Mouse (Mus musculus): ENCODE results near the gene Flrt2. TPM values are rescaled to one million over a fixed set of nuclear protein-coding genes. Genes with fewer than 3 reads are reported as not detected.
"Not testable (repeated sequence)": the region's sequence is repeated elsewhere in the genome, so short reads cannot be mapped to it uniquely, and the experiment has no call there.

Gene Flrt2
- 23.3 and 25.6 TPM in 2 replicates for polyA plus RNA-seq (2014; fragmentation: Nextera tagmentation; extraction: Ambion mirVana)

DNA sequence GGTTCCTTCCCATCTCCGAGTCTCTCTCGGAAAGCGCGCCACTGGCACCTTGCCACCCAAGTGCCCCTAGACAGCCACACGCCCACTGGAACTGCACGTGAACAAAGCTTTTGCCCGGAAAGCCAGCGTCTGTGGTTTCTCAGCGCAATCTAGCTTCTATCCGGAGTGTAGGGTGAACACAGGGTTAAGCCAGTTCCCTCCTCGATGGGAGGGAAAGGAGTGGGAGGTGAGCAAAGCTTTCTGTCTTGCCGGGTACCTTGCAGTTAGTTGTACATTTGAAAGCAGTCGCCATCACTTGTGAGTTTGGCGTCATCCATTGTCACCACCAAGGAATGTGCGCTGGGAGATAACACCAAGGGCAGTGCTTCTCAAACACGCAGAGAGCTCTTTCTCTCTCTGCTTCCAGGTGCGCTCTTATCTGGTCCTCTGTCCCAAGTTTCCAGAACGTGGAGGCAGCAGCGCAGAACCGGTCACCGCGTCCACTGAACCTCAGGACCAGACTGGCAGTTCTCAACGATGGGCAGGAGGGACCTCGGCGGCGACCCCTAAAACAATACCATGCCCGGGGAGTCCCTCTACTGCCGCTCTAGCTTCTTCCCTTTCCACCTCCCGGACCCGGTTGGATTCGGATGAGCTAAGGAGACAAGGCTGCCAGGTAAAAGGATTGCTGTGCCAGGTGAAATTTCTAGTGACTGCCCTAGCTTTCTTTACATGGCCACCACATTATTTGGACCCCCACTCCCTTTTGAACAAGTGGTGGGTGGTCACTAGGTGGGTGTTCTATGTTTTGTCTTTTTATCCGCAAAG is at the start of gene Flrt2:
Gene Flrt2, plus strand, starts transcription at position 266 of the 807 bp plus-strand sequence.
- Histone ChIP-seq H3K4me1 (ENCODE audit: control insufficient read depth, insufficient read depth, low read length) (peaks cover 2% of the 10 kb centered on the region; the same call in 1 of the 2 replicates), H3K4me3 (ENCODE audit: low read depth, low read length) (peak within 1 kb of the TSS; percentile 82), H3K27me3 (ENCODE audit: control insufficient read depth, insufficient read depth, low read length) (no peaks in the 10 kb centered on the region), H3K36me3 (ENCODE audit: control insufficient read depth, insufficient read depth, low read length) (no peaks in the 10 kb centered on the region), H3K9ac (ENCODE audit: low read depth, low read length) (peak within 1 kb of the TSS; percentile 68), H3K27ac (ENCODE audit: low read depth, low read length) (no peak within 1 kb of the TSS), H3K4me2 (peak within 1 kb of the TSS; percentile 77), H3K9me3 (replicated peaks; ENCODE audit: control insufficient read depth, low read length) (no peaks in the 10 kb centered on the region)
- under 1% methylated on average over 32 of the region's 32 CpGs for WGBS (ENCODE audit: insufficient replicate concordance)
- no peak for ATAC-seq (replicated peaks; ENCODE audit: insufficient number of reproducible peaks, low FRiP score, low TSS enrichment)

DNA sequence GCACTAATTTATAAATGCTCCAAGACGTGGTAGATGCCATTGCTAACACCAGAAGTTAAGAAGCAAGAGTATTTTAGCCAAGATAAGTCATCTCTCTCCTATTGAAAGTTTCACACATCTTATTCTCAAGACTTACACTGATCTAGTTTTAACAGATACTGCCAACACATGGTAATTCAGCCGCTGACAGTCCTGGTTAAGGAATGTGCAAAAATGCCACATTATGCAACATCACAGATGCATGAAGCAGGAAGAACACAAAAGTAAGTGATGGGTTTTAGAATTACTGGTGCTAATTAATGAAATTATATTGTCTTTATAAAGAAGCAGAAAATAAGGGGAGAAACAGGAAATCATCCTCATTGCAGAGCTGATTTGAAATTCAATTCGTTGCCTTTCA is 49.8 kb upstream of the Flrt2 start:
- Histone ChIP-seq H3K27me3 (ENCODE audit: control insufficient read depth, insufficient read depth, low read length) (no peaks in the 10 kb centered on the region), H3K4me3 (ENCODE audit: low read depth, low read length) (no peak overlapping the region), H3K27ac (ENCODE audit: low read depth, low read length) (no peak overlapping the region), H3K4me1 (ENCODE audit: control insufficient read depth, insufficient read depth, low read length) (no peaks in the 10 kb centered on the region), H3K9me3 (replicated peaks; ENCODE audit: control insufficient read depth, low read length) (no peaks in the 10 kb centered on the region), H3K4me2 (no peak overlapping the region), H3K36me3 (ENCODE audit: control insufficient read depth, insufficient read depth, low read length) (no peaks in the 10 kb centered on the region), H3K9ac (ENCODE audit: low read depth, low read length) (no peak overlapping the region)
- WGBS (ENCODE audit: insufficient replicate concordance), result 46% methylated on average over 3 of the region's 3 CpGs
- ATAC-seq (replicated peaks; ENCODE audit: insufficient number of reproducible peaks, low FRiP score, low TSS enrichment), result no peak

DNA sequence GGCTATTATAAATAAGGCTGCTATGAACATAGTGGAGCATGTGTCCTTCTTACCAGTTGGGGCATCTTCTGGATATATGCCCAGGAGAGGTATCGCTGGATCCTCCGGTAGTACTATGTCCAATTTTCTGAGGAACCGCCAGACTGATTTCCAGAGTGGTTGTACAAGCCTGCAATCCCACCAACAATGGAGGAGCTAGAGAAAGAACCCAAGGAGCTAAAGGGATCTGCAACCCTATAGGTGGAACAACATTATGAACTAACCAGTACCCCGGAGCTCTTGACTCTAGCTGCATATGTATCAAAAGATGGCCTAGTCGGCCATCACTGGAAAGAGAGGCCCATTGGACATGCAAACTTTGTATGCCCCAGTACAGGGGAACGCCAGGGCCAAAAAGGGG is 44.8 kb upstream of the Flrt2 start:
- not testable (repeated sequence) for H3K9me3 ChIP-seq (replicated peaks; ENCODE audit: control insufficient read depth, low read length); ATAC-seq (replicated peaks; ENCODE audit: insufficient number of reproducible peaks, low FRiP score, low TSS enrichment); H3K9ac ChIP-seq (ENCODE audit: low read depth, low read length); H3K4me2 ChIP-seq; H3K4me1 ChIP-seq (ENCODE audit: control insufficient read depth, insufficient read depth, low read length); H3K27me3 ChIP-seq (ENCODE audit: control insufficient read depth, insufficient read depth, low read length); H3K36me3 ChIP-seq (ENCODE audit: control insufficient read depth, insufficient read depth, low read length); H3K27ac ChIP-seq (ENCODE audit: low read depth, low read length); H3K4me3 ChIP-seq (ENCODE audit: low read depth, low read length)
- WGBS (ENCODE audit: insufficient replicate concordance), result 88% methylated on average over 1 of the region's 6 CpGs

DNA sequence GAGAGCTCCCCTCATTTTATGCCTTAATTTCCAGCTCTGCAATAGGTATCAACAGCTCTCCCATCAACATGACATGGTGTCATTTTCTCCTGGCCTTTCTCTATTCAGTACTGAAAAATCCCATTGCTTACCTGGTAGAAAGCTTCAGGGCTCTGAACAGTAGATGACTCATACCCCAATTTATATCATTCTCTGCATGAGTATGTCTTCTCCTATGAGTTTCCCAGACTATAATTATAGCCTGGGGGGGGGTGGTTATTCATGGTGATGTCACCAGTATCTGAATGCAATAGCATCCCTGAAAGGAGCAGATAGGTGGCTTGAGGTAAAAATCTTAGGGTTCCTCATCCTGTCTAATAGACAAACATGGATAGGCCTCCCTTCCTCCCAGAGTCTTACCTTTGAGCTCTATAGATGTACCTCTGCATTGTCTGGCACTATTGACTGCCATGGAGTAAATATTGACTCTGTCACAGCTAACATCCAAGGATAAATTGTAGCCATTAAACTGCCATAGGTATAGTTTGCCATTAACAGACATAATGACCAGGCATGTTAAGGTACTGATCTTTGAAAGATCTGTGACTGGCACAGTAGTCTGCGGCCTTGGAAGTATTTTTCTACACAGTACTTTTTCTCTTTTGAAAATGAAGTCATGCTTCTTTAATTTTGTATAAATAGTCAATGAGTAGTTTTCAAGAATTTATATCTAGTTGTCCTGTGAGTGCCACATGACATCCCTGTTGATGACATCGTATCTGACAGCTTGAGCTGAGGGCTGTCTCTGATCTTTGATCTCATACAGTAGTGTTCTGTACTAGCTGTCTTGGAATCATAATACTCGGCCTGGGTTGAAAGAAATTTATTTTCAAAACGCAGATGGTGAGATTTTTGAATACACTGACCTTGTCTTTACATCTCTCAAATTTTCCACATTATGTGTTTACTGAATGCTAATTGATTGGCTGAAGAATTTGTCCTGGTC is 39.6 kb upstream of the Flrt2 start:
- Histone ChIP-seq H3K9me3 (replicated peaks; ENCODE audit: control insufficient read depth, low read length) (no peaks in the 10 kb centered on the region), H3K4me2 (no peak overlapping the region), H3K27ac (ENCODE audit: low read depth, low read length) (no peak overlapping the region), H3K27me3 (ENCODE audit: control insufficient read depth, insufficient read depth, low read length) (no peaks in the 10 kb centered on the region), H3K4me1 (ENCODE audit: control insufficient read depth, insufficient read depth, low read length) (no peaks in the 10 kb centered on the region), H3K9ac (ENCODE audit: low read depth, low read length) (no peak overlapping the region), H3K4me3 (ENCODE audit: low read depth, low read length) (no peak overlapping the region), H3K36me3 (ENCODE audit: control insufficient read depth, insufficient read depth, low read length) (no peaks in the 10 kb centered on the region)
- WGBS (ENCODE audit: insufficient replicate concordance), result 67% methylated on average over 4 of the region's 4 CpGs
- ATAC-seq (replicated peaks; ENCODE audit: insufficient number of reproducible peaks, low FRiP score, low TSS enrichment), result no peak

DNA sequence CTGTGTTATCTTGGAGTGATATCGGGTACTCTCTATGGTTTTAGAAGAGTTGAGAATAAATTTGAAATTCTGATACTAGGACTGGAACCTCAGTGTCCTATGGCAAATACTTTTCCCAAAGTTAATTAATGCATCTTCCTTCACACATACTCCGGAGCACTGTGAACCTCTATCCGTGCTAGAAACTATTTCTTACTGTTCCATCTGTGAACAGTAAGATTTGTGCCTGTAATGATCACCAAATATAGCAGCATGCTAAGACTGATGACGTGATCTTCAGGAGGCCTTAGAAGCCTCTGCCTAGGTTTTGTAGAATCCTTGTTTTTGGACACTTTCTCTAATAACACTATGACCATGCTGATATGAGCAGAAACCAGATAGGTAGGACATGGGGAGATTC is 35.4 kb upstream of the Flrt2 start:
- no peaks in the 10 kb centered on the region for H3K36me3 ChIP-seq (ENCODE audit: control insufficient read depth, insufficient read depth, low read length)
- H3K9ac ChIP-seq (ENCODE audit: low read depth, low read length), result no peak overlapping the region
- 80% methylated on average over 4 of the region's 4 CpGs for WGBS (ENCODE audit: insufficient replicate concordance)

DNA sequence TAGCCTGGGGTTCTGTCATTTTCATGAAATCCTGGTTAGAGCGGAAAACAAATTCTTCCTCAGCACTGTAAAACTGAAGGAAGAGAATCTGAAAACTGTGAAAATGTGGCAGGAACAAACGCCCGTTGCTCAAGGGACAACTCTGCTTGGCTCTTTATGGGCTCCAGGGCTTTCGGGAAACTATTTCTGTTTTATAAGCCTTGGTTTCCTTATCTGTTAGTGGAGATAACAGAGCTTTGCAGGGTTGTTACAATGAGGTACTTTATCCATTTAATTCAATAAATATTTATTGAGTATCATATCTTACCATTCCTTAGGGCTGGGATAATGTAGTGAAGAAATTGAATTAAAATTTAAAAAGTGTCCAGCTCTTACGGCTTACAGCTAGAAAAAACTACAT is 24.7 kb upstream of the Flrt2 start:
- H3K4me3 ChIP-seq (ENCODE audit: low read depth, low read length), result no peak overlapping the region
- 61% methylated on average over 5 of the region's 5 CpGs for whole genome bisulfite sequencing (ENCODE audit: insufficient replicate concordance)
- ATAC-seq (replicated peaks; ENCODE audit: insufficient number of reproducible peaks, low FRiP score, low TSS enrichment), result no peak
- H3K27me3 ChIP-seq (ENCODE audit: control insufficient read depth, insufficient read depth, low read length), result no peaks in the 10 kb centered on the region
- H3K36me3 ChIP-seq (ENCODE audit: control insufficient read depth, insufficient read depth, low read length), result no peaks in the 10 kb centered on the region
- no peak overlapping the region for H3K4me2 ChIP-seq
- H3K4me1 ChIP-seq (ENCODE audit: control insufficient read depth, insufficient read depth, low read length), result no peaks in the 10 kb centered on the region
- no peak overlapping the region for H3K9ac ChIP-seq (ENCODE audit: low read depth, low read length)
- H3K9me3 ChIP-seq (replicated peaks; ENCODE audit: control insufficient read depth, low read length), result no peaks in the 10 kb centered on the region
- H3K27ac ChIP-seq (ENCODE audit: low read depth, low read length), result no peak overlapping the region

More for the DNA sequence above, 35.4 kb upstream of the Flrt2 start:
- H3K27me3 ChIP-seq (ENCODE audit: control insufficient read depth, insufficient read depth, low read length), result no peaks in the 10 kb centered on the region
- no peaks in the 10 kb centered on the region for H3K9me3 ChIP-seq (replicated peaks; ENCODE audit: control insufficient read depth, low read length)
- no peak for ATAC-seq (replicated peaks; ENCODE audit: insufficient number of reproducible peaks, low FRiP score, low TSS enrichment)
- no peak overlapping the region for H3K4me2 ChIP-seq
- H3K4me1 ChIP-seq (ENCODE audit: control insufficient read depth, insufficient read depth, low read length), result no peaks in the 10 kb centered on the region
- H3K27ac ChIP-seq (ENCODE audit: low read depth, low read length), result no peak overlapping the region
- no peak overlapping the region for H3K4me3 ChIP-seq (ENCODE audit: low read depth, low read length)

DNA sequence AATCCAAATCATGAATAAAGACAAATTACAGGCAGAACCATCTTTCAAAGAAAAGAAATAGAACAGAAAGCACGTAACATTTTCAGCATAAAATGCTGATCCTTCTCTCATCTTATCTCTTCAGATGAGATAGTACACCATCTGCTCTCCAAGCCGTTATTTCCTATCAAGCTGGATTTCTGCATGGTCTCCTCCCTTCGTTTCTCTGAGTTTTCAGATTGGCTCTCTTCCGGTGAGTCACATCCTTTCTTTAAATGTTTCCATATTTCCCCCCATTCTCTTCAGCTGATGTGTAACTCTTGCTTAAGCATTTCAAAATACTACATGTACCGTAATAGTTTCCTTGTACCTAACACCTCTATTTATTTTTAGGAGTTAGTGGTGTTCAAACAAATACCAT is 16.3 kb upstream of the Flrt2 start:
- Histone ChIP-seq H3K9me3 (replicated peaks; ENCODE audit: control insufficient read depth, low read length) (no peaks in the 10 kb centered on the region), H3K9ac (ENCODE audit: low read depth, low read length) (no peak overlapping the region), H3K27me3 (ENCODE audit: control insufficient read depth, insufficient read depth, low read length) (no peaks in the 10 kb centered on the region), H3K27ac (ENCODE audit: low read depth, low read length) (no peak overlapping the region), H3K4me1 (ENCODE audit: control insufficient read depth, insufficient read depth, low read length) (no peaks in the 10 kb centered on the region), H3K4me3 (ENCODE audit: low read depth, low read length) (no peak overlapping the region), H3K4me2 (no peak overlapping the region), H3K36me3 (ENCODE audit: control insufficient read depth, insufficient read depth, low read length) (no peaks in the 10 kb centered on the region)
- ATAC-seq (replicated peaks; ENCODE audit: insufficient number of reproducible peaks, low FRiP score, low TSS enrichment), result no peak
- WGBS (ENCODE audit: insufficient replicate concordance), result 36% methylated on average over 5 of the region's 5 CpGs

DNA sequence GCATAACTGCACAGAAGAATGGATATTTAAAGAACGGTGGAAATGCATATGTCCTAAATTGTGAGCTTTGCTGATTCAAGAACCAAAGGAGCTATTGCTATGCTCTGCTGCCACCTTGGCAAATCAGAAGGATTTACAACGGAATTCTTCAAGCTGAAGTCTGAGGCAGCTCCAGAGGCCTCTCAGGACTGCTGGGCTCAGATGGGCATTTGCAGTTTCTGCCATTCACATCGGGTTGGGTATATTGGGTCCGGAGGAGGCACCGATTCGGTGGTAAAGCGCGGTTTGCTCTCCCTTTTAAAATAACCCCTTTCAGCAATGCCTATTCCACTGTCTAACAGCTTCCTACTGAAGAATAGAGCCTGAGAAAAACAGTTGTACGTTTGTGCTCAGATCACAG is 1.2 kb upstream of the Flrt2 start:
- Histone ChIP-seq H3K36me3 (ENCODE audit: control insufficient read depth, insufficient read depth, low read length) (no peaks in the 10 kb centered on the region), H3K4me2 (peak overlapping the region; percentile 41), H3K9ac (ENCODE audit: low read depth, low read length) (no peak overlapping the region), H3K4me1 (ENCODE audit: control insufficient read depth, insufficient read depth, low read length) (no peaks in the 10 kb centered on the region), H3K27ac (ENCODE audit: low read depth, low read length) (no peak overlapping the region), H3K4me3 (ENCODE audit: low read depth, low read length) (no peak overlapping the region), H3K9me3 (replicated peaks; ENCODE audit: control insufficient read depth, low read length) (no peaks in the 10 kb centered on the region), H3K27me3 (ENCODE audit: control insufficient read depth, insufficient read depth, low read length) (no peaks in the 10 kb centered on the region)
- WGBS (ENCODE audit: insufficient replicate concordance), result 5% methylated on average over 9 of the region's 9 CpGs
- ATAC-seq (replicated peaks; ENCODE audit: insufficient number of reproducible peaks, low FRiP score, low TSS enrichment), result no peak
